Mouse (Mus musculus) R1 (cell line): ENCODE results near the gene Ctnnb1.

Experiments
- DNase-seq: peaks from one replicate; pipeline ENCODE4 v3.0.0-alpha.2; 2018; ENCODE audit warnings: low read depth, low spot score

Ctnnb1 gene

GRCm38 (mm10) chr9:120926939-120927606, 1.9 kb upstream of the Ctnnb1 start:
- DNase-seq: no peak

GRCm38 (mm10) chr9:120930021-120930420, 1.0 kb downstream of the Ctnnb1 start:
- no peak for DNase-seq

DNA sequence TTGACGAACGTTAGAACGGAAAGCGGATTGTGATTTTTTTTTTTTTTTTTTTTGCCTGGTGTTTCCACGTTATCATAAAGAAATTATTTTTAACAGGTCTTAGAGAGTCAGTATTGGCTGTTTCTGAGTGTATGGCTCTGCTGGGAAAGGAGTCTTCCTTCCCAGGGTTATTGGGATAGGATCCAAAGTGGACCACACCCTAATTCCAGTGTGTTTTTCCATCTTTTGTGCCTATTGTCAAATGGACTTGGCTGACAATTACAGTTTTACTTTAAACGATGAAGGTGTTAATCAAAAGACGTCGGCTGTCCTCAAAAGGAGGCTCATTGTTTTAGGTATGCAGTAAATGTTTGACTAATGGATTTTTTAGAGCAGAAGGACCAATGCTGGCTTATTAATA, 1.8 kb downstream of the Ctnnb1 start:
- no peak for DNase-seq

DNA sequence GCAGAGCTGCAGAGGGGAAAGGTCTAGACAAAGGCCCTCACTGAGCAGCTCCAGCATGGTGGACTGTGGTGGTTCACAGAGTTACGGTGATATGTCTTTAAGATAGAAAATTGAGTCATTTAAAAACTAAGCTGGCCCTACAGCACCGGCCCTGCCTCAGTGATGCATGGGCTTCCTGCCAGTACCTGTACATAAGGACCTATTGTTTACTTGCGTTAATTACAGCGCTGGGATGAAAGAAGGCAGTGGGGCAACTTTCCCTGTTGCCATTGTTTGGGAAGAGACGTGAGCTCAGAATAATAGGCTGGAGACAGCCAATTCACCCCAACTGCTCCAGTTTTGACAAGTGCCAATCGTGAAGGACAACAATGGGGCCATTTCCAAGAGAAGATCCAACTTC, 3.4 kb downstream of the Ctnnb1 start:
- no peak for DNase-seq

GRCm38 (mm10) chr9:120932797-120933586, 4.0 kb downstream of the Ctnnb1 start:
- DNase-seq: peak; percentile 92

GRCm38 (mm10) chr9:120933587-120933885, 4.5 kb downstream of the Ctnnb1 start:
- no peak for DNase-seq

- DNase-seq: peak; percentile 52
These were observed 5.1 kb downstream of the Ctnnb1 start for GRCm38 (mm10) chr9:120933886-120934758.

- DNase-seq: no peak
These were observed 6.0 kb downstream of the Ctnnb1 start for GRCm38 (mm10) chr9:120934821-120935633.

DNA sequence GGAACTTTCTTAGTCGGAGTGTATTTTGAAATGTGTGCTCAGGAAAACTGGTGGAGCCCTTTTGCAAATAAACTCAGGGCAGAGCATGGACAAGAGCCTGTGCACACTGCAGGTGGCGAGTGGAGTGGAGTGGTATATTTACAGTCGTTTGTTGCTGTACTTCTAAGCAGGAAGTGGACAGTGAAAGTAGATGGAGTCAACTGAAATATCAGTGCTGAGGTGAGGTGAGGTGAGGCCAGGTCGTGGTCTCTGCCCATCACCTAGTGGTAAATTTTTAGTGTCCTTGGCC, 6.6 kb downstream of the Ctnnb1 start:
- no peak for DNase-seq

DNA sequence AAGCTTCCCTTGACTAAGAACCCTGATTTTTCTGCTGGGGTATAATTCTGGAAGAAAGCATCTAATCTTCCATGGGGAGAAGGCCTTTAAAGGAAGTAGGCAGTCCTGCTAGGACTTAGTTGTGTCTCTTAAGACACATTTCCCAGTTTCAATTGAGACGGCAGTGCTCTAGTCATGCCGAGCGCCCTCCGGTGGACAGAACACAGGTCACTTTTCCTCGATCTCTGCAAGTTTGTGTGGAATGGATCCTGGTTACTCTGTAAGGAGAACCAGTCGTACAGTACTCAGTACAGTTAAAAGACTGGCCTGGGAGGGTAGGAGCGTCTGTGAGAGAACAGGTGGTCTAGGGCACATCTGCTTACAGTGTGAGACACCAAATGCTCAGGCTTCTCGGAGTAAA, 7.3 kb downstream of the Ctnnb1 start:
- DNase-seq: peak; percentile 74

- DNase-seq: no peak
These were observed 11.8 kb downstream of the Ctnnb1 start for GRCm38 (mm10) chr9:120940858-120941257.

- DNase-seq: no peak
These were observed 14.7 kb downstream of the Ctnnb1 start for GRCm38 (mm10) chr9:120943757-120944156.

GRCm38 (mm10) chr9:120944211-120944610, 15.2 kb downstream of the Ctnnb1 start:
- no peak for DNase-seq

DNA sequence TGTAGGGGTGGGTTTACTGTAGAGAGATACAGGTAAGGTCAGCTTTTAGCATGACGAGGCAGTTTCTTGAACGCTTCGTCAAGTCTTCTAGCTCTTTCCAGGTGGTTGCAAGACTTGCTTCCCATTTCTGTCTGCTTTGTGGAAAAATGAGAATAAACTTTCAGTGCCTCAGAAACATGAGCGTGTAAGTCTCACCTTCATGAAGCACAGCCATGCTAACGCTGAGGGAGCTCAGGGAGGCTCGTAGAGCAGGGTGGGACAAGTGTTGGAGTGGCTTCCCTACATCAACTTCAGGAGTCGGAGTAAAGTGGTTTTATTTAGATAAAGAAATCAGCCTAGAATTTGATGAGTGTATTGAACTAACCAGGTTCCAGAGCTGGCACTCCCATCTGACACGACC, 17.1 kb downstream of the Ctnnb1 start:
- no peak for DNase-seq

GRCm38 (mm10) chr9:120948832-120949231, 19.8 kb downstream of the Ctnnb1 start:
- DNase-seq: no peak

GRCm38 (mm10) chr9:120950761-120951160, 21.7 kb downstream of the Ctnnb1 start:
- no peak for DNase-seq

DNA sequence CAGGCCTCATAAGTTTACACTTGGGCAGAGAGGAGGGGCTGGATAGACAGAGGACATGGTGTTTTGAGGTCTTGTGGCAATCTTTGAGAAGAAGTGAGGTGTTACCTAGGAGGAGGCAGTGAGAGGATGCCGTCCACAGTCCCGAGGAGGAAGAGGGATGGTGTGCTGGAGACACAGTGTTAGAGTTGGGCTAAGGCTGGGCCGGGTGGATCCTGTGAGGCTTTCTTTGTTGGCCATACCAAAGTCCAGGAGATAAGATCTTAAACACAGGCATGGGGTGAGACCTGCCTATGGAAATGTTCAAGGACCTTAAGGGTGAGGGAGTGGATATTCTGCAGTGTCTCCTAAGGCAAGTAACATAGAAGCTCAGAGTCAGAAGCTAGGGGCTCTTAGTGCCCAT, 22.9 kb downstream of the Ctnnb1 start:
- no peak for DNase-seq

DNA sequence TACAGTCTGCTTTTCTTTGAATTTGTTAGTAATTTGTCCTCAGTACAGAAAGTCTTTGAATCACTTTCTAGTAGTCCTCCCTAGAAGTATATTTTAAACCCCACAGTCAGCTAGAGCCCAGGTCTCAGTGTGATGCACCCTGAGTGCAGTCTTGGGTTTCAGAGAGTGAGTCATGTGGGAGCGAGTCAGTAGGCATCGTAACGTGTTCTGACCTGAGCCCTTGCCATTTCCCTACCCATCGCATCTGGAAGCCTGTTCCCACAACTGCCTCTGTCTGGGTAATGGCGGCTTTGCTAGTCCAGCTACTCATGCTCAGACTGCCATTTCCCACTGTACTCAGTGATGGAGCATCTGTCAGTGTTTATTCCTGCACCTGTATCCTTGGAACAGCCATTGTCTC, 29.0 kb downstream of the Ctnnb1 start:
- DNase-seq: no peak

- no peak for DNase-seq
These were observed 29.5 kb downstream of the Ctnnb1 start for GRCm38 (mm10) chr9:120958560-120958959.

GRCm38 (mm10) chr9:120959225-120959624, 30.2 kb downstream of the Ctnnb1 start:
- DNase-seq: no peak

DNA sequence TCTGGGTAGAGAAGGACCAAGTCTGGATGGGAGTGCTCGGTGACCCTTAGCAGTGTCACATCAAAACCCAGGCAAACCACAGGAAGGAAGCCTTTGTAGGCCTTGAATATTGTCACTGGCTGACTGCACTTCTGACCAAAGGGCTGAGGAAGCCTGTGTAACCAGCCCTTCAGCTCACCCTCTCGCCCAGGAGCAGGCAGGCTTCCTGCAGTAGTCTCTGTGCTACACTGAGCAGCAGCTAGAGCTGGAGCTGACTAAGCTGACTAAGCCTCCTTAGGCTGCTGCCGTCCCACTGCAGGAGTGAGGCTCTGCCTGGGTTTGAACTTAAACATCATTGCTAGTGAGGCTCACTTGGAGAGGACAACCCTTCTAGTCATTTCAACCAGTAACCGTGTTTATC, 31.6 kb downstream of the Ctnnb1 start:
- no peak for DNase-seq

- no peak for DNase-seq
These were observed 32.5 kb downstream of the Ctnnb1 start for GRCm38 (mm10) chr9:120961466-120961865.
